Mouse (Mus musculus) myocyte (in vitro differentiated cells): ENCODE measurements around the gene Jazf1.

Experiments
- CEBPB ChIP-seq: IDR thresholded peaks from 2 replicates; pipeline ENCODE4 v1.6.1; 2011; ENCODE audit warnings: mild to moderate bottlenecking, moderate library complexity; ENCODE audit not compliant: poor library complexity, insufficient read depth, severe bottlenecking
- E2F4 ChIP-seq: IDR thresholded peaks from one replicate; pipeline ENCODE4 v1.6.1; 2011; ENCODE audit warnings: mild to moderate bottlenecking, control low read depth, moderate library complexity; ENCODE audit not compliant: insufficient read depth
- MAX ChIP-seq: IDR thresholded peaks from one replicate; pipeline ENCODE4 v1.6.1; 2011; ENCODE audit warnings: low read depth, mild to moderate bottlenecking, control low read depth
- MYOD1 ChIP-seq, 3 experiments: IDR thresholded peaks; one replicate each; pipeline ENCODE4 v1.6.1; 2011; ENCODE audit warnings: control low read depth in 2 of 3, low read depth in 2 of 3, mild to moderate bottlenecking in 2 of 3, moderate library complexity in 1 of 3; ENCODE audit not compliant: insufficient read length in 2 of 3, control insufficient read depth in 1 of 3
- MYOG ChIP-seq, 3 experiments: IDR thresholded peaks; one replicate each; pipeline ENCODE4 v1.6.1; 2011; ENCODE audit warnings: control low read depth in 2 of 3, low read depth in 2 of 3, mild to moderate bottlenecking in 2 of 3; ENCODE audit not compliant: insufficient read length in 2 of 3, control insufficient read depth in 1 of 3, insufficient read depth in 1 of 3
- POLR2A ChIP-seq: IDR thresholded peaks from one replicate; pipeline ENCODE4 v1.6.1; 2011; ENCODE audit warnings: low read depth, mild to moderate bottlenecking, control low read depth, moderate library complexity; ENCODE audit not compliant: insufficient read length
- POLR2AphosphoS2 ChIP-seq: IDR thresholded peaks from one replicate; pipeline ENCODE4 v1.6.1; 2011; ENCODE audit warnings: low read depth, control low read depth; ENCODE audit not compliant: insufficient read length
- REST ChIP-seq: IDR thresholded peaks from one replicate; pipeline ENCODE4 v1.6.1; 2011; ENCODE audit warnings: mild to moderate bottlenecking, control low read depth, moderate library complexity; ENCODE audit not compliant: insufficient read depth, insufficient read length
- SRF ChIP-seq: IDR thresholded peaks from one replicate; pipeline ENCODE4 v1.6.1; 2011; ENCODE audit warnings: low read depth; ENCODE audit not compliant: control insufficient read depth, insufficient read length
- TCF12 ChIP-seq: IDR thresholded peaks from one replicate; pipeline ENCODE4 v1.6.1; 2011; ENCODE audit warnings: mild to moderate bottlenecking, control low read depth; ENCODE audit not compliant: poor library complexity, insufficient read depth, severe bottlenecking
- TCF3 ChIP-seq: IDR thresholded peaks from one replicate; pipeline ENCODE4 v1.6.1; 2011; ENCODE audit warnings: low read depth, control low read depth; ENCODE audit not compliant: insufficient read length
- USF1 ChIP-seq: IDR thresholded peaks from one replicate; pipeline ENCODE4 v1.6.1; 2011; ENCODE audit warnings: low read depth, mild to moderate bottlenecking, control low read depth, moderate library complexity

DNA sequence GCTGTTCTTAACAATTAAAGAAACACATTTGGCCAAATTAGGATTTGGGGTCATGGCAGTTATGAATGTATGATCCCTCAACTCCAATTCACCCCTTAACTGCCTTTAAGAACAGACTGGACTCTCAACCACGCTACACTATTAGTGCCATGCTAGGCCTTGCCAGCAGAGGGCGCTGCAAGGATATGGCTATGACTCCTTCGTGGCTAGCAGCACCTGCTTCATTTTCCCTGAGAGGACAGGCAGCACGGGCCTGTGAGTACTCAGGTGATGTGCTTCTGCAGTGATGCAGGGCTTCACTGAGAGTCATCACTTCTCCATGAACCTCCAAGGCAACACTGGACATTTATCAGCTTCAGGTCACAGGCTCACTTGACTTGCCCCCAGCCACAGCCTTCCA, 110.7 kb downstream of the Jazf1 start:
- TF ChIP-seq MYOG (IDR thresholded peaks at IDR 0.05; ENCODE audit: control insufficient read depth in 1 of 3, insufficient read depth in 1 of 3, insufficient read length in 2 of 3, low read depth in 2 of 3): no peak
- no peak for TF ChIP-seq E2F4
- no peak for TF ChIP-seq REST
- no peak for TF ChIP-seq TCF3
- no peak for TF ChIP-seq CEBPB
- TF ChIP-seq USF1: no peak
- no peak for TF ChIP-seq POLR2A
- TF ChIP-seq MYOD1 (IDR thresholded peaks at IDR 0.05; ENCODE audit: control insufficient read depth in 1 of 3, insufficient read length in 2 of 3, low read depth in 2 of 3): no peak
- TF ChIP-seq TCF12: no peak
- TF ChIP-seq POLR2AphosphoS2: no peak
- no peak for TF ChIP-seq MAX
- TF ChIP-seq SRF: no peak
